Mouse (Mus musculus) neural tube, embryonic 12.5 days (tissue): Measurements from ENCODE around the gene Gm13276. TPM values are rescaled to one million over a fixed set of nuclear protein-coding genes. Genes with fewer than 3 reads are reported as not detected.

Source experiments
- polyA plus RNA-seq: library from polyadenylated mRNA; unstranded; fragments of >200 nt; fragmentation: Nextera tagmentation; extraction: Ambion mirVana; gene quantifications from 2 replicates; pipeline ENCODE4 v1.2.1, GENCODE M21; 2016

Gm13276 gene
- polyA plus RNA-seq, 1 experiment from 2014 or later: not detected

Other genes with a start within 250 kb of the Gm13276 start
- not detected in 2 replicates for gene Ifna15, start 227.5 kb upstream of the Gm13276 start, polyA plus RNA-seq
- gene Ifna14, start 213.9 kb upstream of the Gm13276 start, polyA plus RNA-seq: not detected in 2 replicates
- not detected in 2 replicates for gene Ifna9, start 193.3 kb upstream of the Gm13276 start, polyA plus RNA-seq
- not detected in 2 replicates for gene Ifna12, start 182.3 kb upstream of the Gm13276 start, polyA plus RNA-seq
- gene C87499, start 151.3 kb upstream of the Gm13276 start, polyA plus RNA-seq: not detected in 2 replicates
- not detected in 2 replicates for gene Ifna13, start 141.2 kb upstream of the Gm13276 start, polyA plus RNA-seq
- not detected in 2 replicates for gene Ifna16, start 108.8 kb upstream of the Gm13276 start, polyA plus RNA-seq
- gene Ifna2, start 101.8 kb upstream of the Gm13276 start, polyA plus RNA-seq: not detected in 2 replicates
- gene Ifnab, start 94.3 kb upstream of the Gm13276 start, polyA plus RNA-seq: not detected in 2 replicates
- 1.6 and 2.0 TPM in 2 replicates for gene Gm26566, start 63.9 kb upstream of the Gm13276 start, polyA plus RNA-seq
- 127 and 132 TPM in 2 replicates for gene Klhl9, start 63.2 kb upstream of the Gm13276 start, polyA plus RNA-seq
- not detected in 2 replicates for gene Gm13271, start 30.8 kb upstream of the Gm13276 start, polyA plus RNA-seq
- 0.32 and 0.46 TPM in 2 replicates for gene Gm13283, start 25.6 kb upstream of the Gm13276 start, polyA plus RNA-seq
- gene Gm13290, start 11.9 kb upstream of the Gm13276 start, polyA plus RNA-seq: 0.22 TPM in 1 of 2 replicates, not detected in the other
- gene Gm13289, start 8.8 kb upstream of the Gm13276 start, polyA plus RNA-seq: not detected in 2 replicates
- not detected in 2 replicates for gene Gm13272, start 5.9 kb upstream of the Gm13276 start, polyA plus RNA-seq
- not detected in 2 replicates for gene Ifnz, start 3.6 kb upstream of the Gm13276 start, polyA plus RNA-seq
- gene Gm13277, start 2.9 kb downstream of the Gm13276 start, polyA plus RNA-seq: not detected in 2 replicates
- gene Gm13278, start 5.8 kb downstream of the Gm13276 start, polyA plus RNA-seq: not detected in 2 replicates
- gene Gm13275, start 8.8 kb downstream of the Gm13276 start, polyA plus RNA-seq: not detected in 2 replicates
- not detected in 2 replicates for gene Gm13279, start 11.7 kb downstream of the Gm13276 start, polyA plus RNA-seq
- gene Gm13285, start 14.0 kb downstream of the Gm13276 start, polyA plus RNA-seq: 0.58 and 0.77 TPM in 2 replicates
- not detected in 2 replicates for gene Gm13287, start 17.5 kb downstream of the Gm13276 start, polyA plus RNA-seq
- gene Gm13288, start 19.8 kb downstream of the Gm13276 start, polyA plus RNA-seq: not detected in 2 replicates
- not detected in 2 replicates for gene Ifna7, start 30.5 kb downstream of the Gm13276 start, polyA plus RNA-seq
- gene Ifna11, start 34.2 kb downstream of the Gm13276 start, polyA plus RNA-seq: not detected in 2 replicates
- gene Ifna6, start 41.7 kb downstream of the Gm13276 start, polyA plus RNA-seq: not detected in 2 replicates
- not detected in 2 replicates for gene Ifna5, start 49.8 kb downstream of the Gm13276 start, polyA plus RNA-seq
- not detected in 2 replicates for gene Ifna4, start 56.2 kb downstream of the Gm13276 start, polyA plus RNA-seq
- gene Ifna1, start 64.4 kb downstream of the Gm13276 start, polyA plus RNA-seq: not detected in 2 replicates
- gene Ifne, start 94.5 kb downstream of the Gm13276 start, polyA plus RNA-seq: not detected in 2 replicates